Mouse (Mus musculus) spleen, adult 2 months (tissue): Measurements from ENCODE around the gene Prok1. TPM values are rescaled to one million over a fixed set of nuclear protein-coding genes. Genes with fewer than 3 reads are reported as not detected.

Experiments
- DNase-seq, 2 experiments: peaks; one replicate each; pipeline versions ENCODE4 v3.0.0 to v3.0.0-alpha.2; 2012 to 2021; ENCODE audit warnings: low spot score in 2 of 2, low read depth in 1 of 2
- H3K27ac ChIP-seq: fragments of 200-500 bp; 2 replicates; pipeline ENCODE4 v1.5.1; 2012; ENCODE audit warnings: low read length, inconsistent platforms; ENCODE audit not compliant: insufficient read depth
- H3K27me3 ChIP-seq: fragments of 200-500 bp; 2 replicates; pipeline ENCODE4 v1.6.1; 2012; ENCODE audit warnings: mild to moderate bottlenecking, moderate library complexity, low read length, inconsistent platforms; ENCODE audit not compliant: control insufficient read depth, insufficient read depth
- H3K36me3 ChIP-seq: fragments of 200-500 bp; 2 replicates; pipeline ENCODE4 v1.6.1; 2012; ENCODE audit warnings: mild to moderate bottlenecking, low read length, inconsistent platforms; ENCODE audit not compliant: control insufficient read depth, insufficient read depth
- H3K4me1 ChIP-seq: fragments of 200-500 bp; 2 replicates; pipeline ENCODE4 v1.6.1; 2011; ENCODE audit warnings: inconsistent platforms; ENCODE audit not compliant: control insufficient read depth, insufficient read depth, insufficient read length
- H3K4me3 ChIP-seq: fragments of 200-500 bp; 2 replicates; pipeline ENCODE4 v1.5.1; 2011; ENCODE audit warnings: mild to moderate bottlenecking, inconsistent platforms; ENCODE audit not compliant: insufficient read depth, insufficient read length; ENCODE audit errors: extremely low read depth
- CTCF ChIP-seq: fragments of 200-500 bp; IDR thresholded peaks from 2 replicates; pipeline ENCODE4 v1.5.1; 2011; ENCODE audit warnings: mild to moderate bottlenecking, inconsistent platforms; ENCODE audit not compliant: insufficient read depth, insufficient read length, insufficient replicate concordance; ENCODE audit errors: extremely low read depth
- POLR2A ChIP-seq: fragments of 200-500 bp; IDR thresholded peaks from 2 replicates; pipeline ENCODE4 v1.6.1; 2011; ENCODE audit warnings: low read depth, low read length, inconsistent platforms
- WGBS: fragments of 180-500 bp; shearing (Covaris S2); methylation state at CpG from one replicate; pipeline ENCODE4 v1.1.7; 2018; 5-methylcytosine and 5-hydroxymethylcytosine counted together
- polyA plus RNA-seq: library from polyadenylated mRNA; depleted of rRNA; stranded (reverse); fragments of >200 nt; gene quantifications from 2 replicates; pipeline ENCODE4 v1.2.3, GENCODE M21; 2012

Prok1 gene
- polyA plus RNA-seq, 1 experiment = not detected

- H3K27me3 ChIP-seq = no peaks in the 10 kb centered on the region
- no peak for DNase-seq
- no peak overlapping the region for H3K4me3 ChIP-seq
- H3K36me3 ChIP-seq = no peaks in the 10 kb centered on the region
- H3K4me1 ChIP-seq = no peaks in the 10 kb centered on the region; the same call in 1 of the 2 replicates
- no peak for TF ChIP-seq POLR2A
- TF ChIP-seq CTCF = no peak
- H3K27ac ChIP-seq = no peak overlapping the region
- 85% methylated on average over 8 of the region's 8 CpGs for WGBS
Measured at GRCm38 (mm10) chr3:107238471-107238980, 981 bp downstream of the Prok1 start.

- Histone ChIP-seq H3K4me1 (peaks cover 1% of the 10 kb centered on the region; the same call in 1 of the 2 replicates), H3K4me3 (no peak overlapping the region), H3K36me3 (no peaks in the 10 kb centered on the region), H3K27ac (no peak overlapping the region), H3K27me3 (no peaks in the 10 kb centered on the region)
- DNase-seq = no peak
- 84% methylated on average over 2 of the region's 2 CpGs for WGBS
- no peak for TF ChIP-seq CTCF
- TF ChIP-seq POLR2A = no peak
Measured at GRCm38 (mm10) chr3:107238051-107238450, 1.5 kb downstream of the Prok1 start.

GRCm38 (mm10) chr3:107233945-107234344 is 5.6 kb downstream of the Prok1 start:
- no peak for DNase-seq
- Histone ChIP-seq H3K36me3 (no peaks in the 10 kb centered on the region), H3K4me1 (peaks cover 5% of the 10 kb centered on the region; the same call in 1 of the 2 replicates), H3K4me3 (no peak overlapping the region), H3K27me3 (no peaks in the 10 kb centered on the region), H3K27ac (no peak overlapping the region)
- TF ChIP-seq CTCF = no peak
- TF ChIP-seq POLR2A = no peak
- WGBS = 29% methylated on average over 2 of the region's 2 CpGs

GRCm38 (mm10) chr3:107233351-107233813 is 6.1 kb downstream of the Prok1 start:
- Histone ChIP-seq H3K36me3 (no peaks in the 10 kb centered on the region), H3K4me3 (no peak overlapping the region), H3K27ac (no peak overlapping the region), H3K27me3 (no peaks in the 10 kb centered on the region), H3K4me1 (peaks cover 5% of the 10 kb centered on the region; the same call in 1 of the 2 replicates)
- 2% methylated on average over 11 of the region's 11 CpGs for WGBS
- peak; percentile 66 to 75 for DNase-seq
- TF ChIP-seq POLR2A = no peak
- peak; percentile 90; the same call in 1 of the 2 replicates for TF ChIP-seq CTCF

- H3K36me3 ChIP-seq = no peaks in the 10 kb centered on the region
- no peak overlapping the region for H3K27ac ChIP-seq
- no peak overlapping the region for H3K4me3 ChIP-seq
- TF ChIP-seq POLR2A (no peak), CTCF (no peak)
- DNase-seq = no peak
- H3K4me1 ChIP-seq = peaks cover 5% of the 10 kb centered on the region; the same call in 1 of the 2 replicates
- 35% methylated on average over 4 of the region's 4 CpGs for WGBS
- H3K27me3 ChIP-seq = no peaks in the 10 kb centered on the region
Measured at GRCm38 (mm10) chr3:107231202-107231601, 8.3 kb downstream of the Prok1 start.

GRCm38 (mm10) chr3:107230527-107230926 is 9.0 kb downstream of the Prok1 start, which contains the start of gene A630076J17Rik:
Gene A630076J17Rik, plus strand, starts transcription at chr3:107230614.
- H3K36me3 ChIP-seq = no peaks in the 10 kb centered on the region
- H3K4me1 ChIP-seq = peaks cover 5% of the 10 kb centered on the region; the same call in 1 of the 2 replicates
- no peak for DNase-seq
- WGBS = 8% methylated on average over 1 of the region's 1 CpGs
- no peak within 1 kb of the TSS for H3K27ac ChIP-seq
- TF ChIP-seq POLR2A (no peak), CTCF (no peak)
- no peaks in the 10 kb centered on the region for H3K27me3 ChIP-seq
- no peak within 1 kb of the TSS for H3K4me3 ChIP-seq

GRCm38 (mm10) chr3:107229822-107230221 is 9.7 kb downstream of the Prok1 start:
- 71% methylated on average over 5 of the region's 5 CpGs for WGBS
- H3K4me1 ChIP-seq = peaks cover 5% of the 10 kb centered on the region; the same call in 1 of the 2 replicates
- no peak overlapping the region for H3K4me3 ChIP-seq
- TF ChIP-seq CTCF (no peak), POLR2A (no peak)
- no peak overlapping the region for H3K27ac ChIP-seq
- H3K36me3 ChIP-seq = no peaks in the 10 kb centered on the region
- no peak for DNase-seq
- H3K27me3 ChIP-seq = no peaks in the 10 kb centered on the region
